Mouse (Mus musculus) heart, adult 2 months (tissue): ENCODE measurements around the gene B4galt1. TPM values are rescaled to one million over a fixed set of nuclear protein-coding genes. Genes with fewer than 3 reads are reported as not detected.
A peak's percentile ranks its signal among the peaks of the same experiment; 100 is the strongest.

ENCODE experiments used
- DNase-seq, 2 experiments: peaks; one replicate each; pipeline ENCODE4 v3.0.0; 2021
- H3K27ac ChIP-seq: fragments of 200-600 bp; 2 replicates; pipeline ENCODE4 v1.8.1; 2022
- H3K27me3 ChIP-seq: fragments of 200-500 bp; 2 replicates; pipeline ENCODE4 v1.6.1; 2012; ENCODE audit warnings: mild to moderate bottlenecking, low read length, inconsistent platforms, mixed read lengths; ENCODE audit not compliant: control insufficient read depth, insufficient read depth
- H3K36me3 ChIP-seq: fragments of 200-500 bp; 2 replicates; pipeline ENCODE4 v1.6.1; 2012; ENCODE audit warnings: low read length, inconsistent platforms; ENCODE audit not compliant: control insufficient read depth, insufficient read depth
- H3K4me1 ChIP-seq: fragments of 200-500 bp; 2 replicates; pipeline ENCODE4 v1.6.1; 2011; ENCODE audit warnings: low read length; ENCODE audit not compliant: control insufficient read depth, insufficient read depth
- H3K4me3 ChIP-seq: fragments of 200-600 bp; 2 replicates; pipeline ENCODE4 v1.8.1; 2022
- H3K79me2 ChIP-seq: fragments of 200-500 bp; replicated peaks from 2 replicates; pipeline ENCODE4 v1.6.1; 2012; ENCODE audit warnings: mild to moderate bottlenecking, inconsistent platforms, low read length, moderate library complexity, mixed read lengths; ENCODE audit not compliant: control insufficient read depth, insufficient read depth
- H3K9ac ChIP-seq: fragments of 200-500 bp; 2 replicates; pipeline ENCODE4 v1.6.1; 2012; ENCODE audit warnings: low read depth, mild to moderate bottlenecking, control low read depth, inconsistent platforms, low read length, mixed read lengths
- CTCF ChIP-seq: fragments of 200-600 bp; IDR thresholded peaks from 2 replicates; pipeline ENCODE4 v1.8.1; 2022; ENCODE audit warnings: antibody characterized with exemption, mild to moderate bottlenecking, moderate library complexity
- EP300 ChIP-seq: fragments of 200-500 bp; IDR thresholded peaks from 2 replicates; pipeline ENCODE4 v1.6.1; 2011; ENCODE audit warnings: low read depth, low read length, control low read depth; ENCODE audit not compliant: insufficient read depth
- POLR2A ChIP-seq: fragments of 200-500 bp; IDR thresholded peaks from 2 replicates; pipeline ENCODE4 v1.6.1; 2011; ENCODE audit warnings: mild to moderate bottlenecking, low read depth, low read length, control low read depth; ENCODE audit not compliant: insufficient read depth
- WGBS: fragments of 180-500 bp; shearing (Covaris S2); methylation state at CpG from one replicate; pipeline ENCODE4 v1.1.7; 2018; 5-methylcytosine and 5-hydroxymethylcytosine counted together
- intact Hi-C: fragments of 180-260 bp; cut with DNase I; formaldehyde crosslinking; loops from one replicate; pipeline ENCODE4 v1.15.1; 2025
- polyA plus RNA-seq: library from polyadenylated mRNA; depleted of rRNA; stranded (reverse); fragments of >200 nt; gene quantifications from 2 replicates; pipeline ENCODE4 v1.2.3, GENCODE M21; 2012
- total RNA-seq, 2 experiments: library from RNA; stranded (reverse); gene quantifications; 2 replicates each; pipeline ENCODE4 v1.2.3; 2021

Gene B4galt1
- total and polyA plus RNA-seq, 3 experiments: 42.6 to 69.7 (median 68.7) TPM

DNA sequence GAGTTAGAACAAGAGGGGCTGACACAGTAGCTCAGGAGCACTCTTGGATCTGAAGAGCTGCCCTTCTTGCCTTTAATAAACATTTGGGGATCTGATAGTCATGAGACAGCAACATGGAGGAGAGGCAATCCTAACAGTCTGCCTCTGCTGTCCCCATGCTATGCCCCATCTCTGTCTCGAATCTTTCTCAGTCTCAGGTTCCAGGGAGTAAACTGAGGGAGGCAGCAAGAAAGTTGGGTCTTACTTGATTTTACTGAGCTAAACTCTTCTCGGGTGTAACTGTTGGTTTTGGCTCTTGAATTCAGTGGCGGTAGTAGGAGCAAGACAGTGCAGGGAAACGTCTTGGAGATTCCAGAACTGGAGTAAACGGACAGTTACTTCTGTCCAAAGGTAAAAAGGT lies 18.9 kb downstream of the B4galt1 start:
- TF ChIP-seq EP300 (no peak), POLR2A (no peak), CTCF (no peak)
- Histone ChIP-seq H3K27ac (no peak overlapping the region), H3K9ac (no peak overlapping the region), H3K27me3 (no peaks in the 10 kb centered on the region), H3K4me1 (peaks cover 32% of the 10 kb centered on the region), H3K79me2 (peaks cover 16% of the 10 kb centered on the region), H3K4me3 (no peak overlapping the region), H3K36me3 (peaks cover 26% of the 10 kb centered on the region)
- DNase-seq: no peak
- intact Hi-C loops: no loop called here
- 72% methylated on average over 5 of the region's 5 CpGs for WGBS

GRCm38 (mm10) chr4:40834232-40834786 lies 19.5 kb downstream of the B4galt1 start:
- intact Hi-C loops: no loop called here

GRCm38 (mm10) chr4:40833381-40834231 lies 20.2 kb downstream of the B4galt1 start:
- intact Hi-C loops: no loop called here
- DNase-seq: no peak
- Histone ChIP-seq H3K79me2 (peaks cover 13% of the 10 kb centered on the region), H3K27ac (peak overlapping the region; percentile 12; the same call in 1 of the 2 replicates), H3K4me1 (peaks cover 30% of the 10 kb centered on the region), H3K36me3 (peaks cover 22% of the 10 kb centered on the region), H3K4me3 (no peak overlapping the region), H3K9ac (no peak overlapping the region), H3K27me3 (no peaks in the 10 kb centered on the region)
- 78% methylated on average over 9 of the region's 9 CpGs for WGBS
- TF ChIP-seq CTCF (no peak), EP300 (no peak), POLR2A (no peak)

More at GRCm38 (mm10) chr4:40834232-40834786, 19.5 kb downstream of the B4galt1 start:
- H3K27me3 ChIP-seq: no peaks in the 10 kb centered on the region
- WGBS: 83% methylated on average over 4 of the region's 4 CpGs
- H3K4me1 ChIP-seq: peaks cover 30% of the 10 kb centered on the region
- peak overlapping the region; percentile 12; the same call in 1 of the 2 replicates for H3K27ac ChIP-seq
- H3K4me3 ChIP-seq: no peak overlapping the region
- H3K36me3 ChIP-seq: peaks cover 26% of the 10 kb centered on the region
- H3K9ac ChIP-seq: no peak overlapping the region
- no peak for TF ChIP-seq CTCF
- no peak for TF ChIP-seq EP300
- TF ChIP-seq POLR2A: no peak
- H3K79me2 ChIP-seq: peaks cover 15% of the 10 kb centered on the region
- DNase-seq: no peak

- TF ChIP-seq CTCF: no peak
- TF ChIP-seq POLR2A: no peak
- no peak for TF ChIP-seq EP300
- intact Hi-C loops: no loop called here
- H3K9ac ChIP-seq: no peak overlapping the region
- no peaks in the 10 kb centered on the region for H3K27me3 ChIP-seq
- peaks cover 16% of the 10 kb centered on the region for H3K79me2 ChIP-seq
- no peak for DNase-seq
- WGBS: 62% methylated on average over 5 of the region's 5 CpGs
- no peak overlapping the region; the same call in 1 of the 2 replicates for H3K27ac ChIP-seq
- no peak overlapping the region for H3K4me3 ChIP-seq
- H3K36me3 ChIP-seq: peaks cover 19% of the 10 kb centered on the region
- peaks cover 28% of the 10 kb centered on the region for H3K4me1 ChIP-seq
Measured at GRCm38 (mm10) chr4:40830530-40830929, 23.3 kb downstream of the B4galt1 start.

GRCm38 (mm10) chr4:40829654-40830400 lies 24.0 kb downstream of the B4galt1 start:
- TF ChIP-seq EP300: no peak
- no peak for TF ChIP-seq CTCF
- TF ChIP-seq POLR2A: no peak
- Histone ChIP-seq H3K4me1 (peaks cover 29% of the 10 kb centered on the region), H3K27ac (no peak overlapping the region)

GRCm38 (mm10) chr4:40828910-40829309 lies 24.9 kb downstream of the B4galt1 start:
- intact Hi-C loops: no loop called here
- 17% methylated on average over 7 of the region's 7 CpGs for WGBS
- peaks cover 31% of the 10 kb centered on the region for H3K4me1 ChIP-seq

More at GRCm38 (mm10) chr4:40829654-40830400, 24.0 kb downstream of the B4galt1 start:
- DNase-seq: no peak
- Histone ChIP-seq H3K27me3 (no peaks in the 10 kb centered on the region), H3K79me2 (peaks cover 14% of the 10 kb centered on the region), H3K36me3 (peaks cover 18% of the 10 kb centered on the region), H3K4me3 (no peak overlapping the region), H3K9ac (no peak overlapping the region)
- 75% methylated on average over 13 of the region's 13 CpGs for WGBS
- intact Hi-C loops: no loop called here

More at GRCm38 (mm10) chr4:40828910-40829309, 24.9 kb downstream of the B4galt1 start:
- peak; percentile 72 to 87 for DNase-seq
- Histone ChIP-seq H3K79me2 (peaks cover 14% of the 10 kb centered on the region), H3K9ac (no peak overlapping the region), H3K4me3 (no peak overlapping the region), H3K36me3 (peaks cover 15% of the 10 kb centered on the region), H3K27me3 (no peaks in the 10 kb centered on the region), H3K27ac (peak overlapping the region; percentile 20; the same call in 1 of the 2 replicates)
- peak; percentile 87 for TF ChIP-seq EP300
- no peak for TF ChIP-seq CTCF
